Mouse (Mus musculus) olfactory bulb, adult 2 months (tissue): ENCODE data around the gene Syt6.

ENCODE experiments used
- CTCF ChIP-seq: fragments of 200-500 bp; IDR thresholded peaks from 2 replicates; pipeline ENCODE4 v1.5.1; 2012; ENCODE audit warnings: low read depth, mild to moderate bottlenecking, low read length, moderate library complexity; ENCODE audit not compliant: insufficient read depth
- POLR2A ChIP-seq: fragments of 200-500 bp; IDR thresholded peaks from 2 replicates; pipeline ENCODE4 v1.6.1; 2012; ENCODE audit warnings: mild to moderate bottlenecking, low read depth, low read length, moderate library complexity; ENCODE audit not compliant: insufficient read depth

- TF ChIP-seq CTCF (no peak), POLR2A (no peak)
Observed at GRCm38 (mm10) chr3:103627661-103628060, 52.6 kb downstream of the Syt6 start.
